Mouse (Mus musculus): ENCODE measurements around the gene Abcb8. TPM values are rescaled to one million over a fixed set of nuclear protein-coding genes. Genes with fewer than 3 reads are reported as not detected.
A peak's percentile ranks its signal among the peaks of the same experiment; 100 is the strongest.

Abcb8 gene
- polyA plus RNA-seq, 1 experiment from 2014 or later = 53.7 TPM

DNA sequence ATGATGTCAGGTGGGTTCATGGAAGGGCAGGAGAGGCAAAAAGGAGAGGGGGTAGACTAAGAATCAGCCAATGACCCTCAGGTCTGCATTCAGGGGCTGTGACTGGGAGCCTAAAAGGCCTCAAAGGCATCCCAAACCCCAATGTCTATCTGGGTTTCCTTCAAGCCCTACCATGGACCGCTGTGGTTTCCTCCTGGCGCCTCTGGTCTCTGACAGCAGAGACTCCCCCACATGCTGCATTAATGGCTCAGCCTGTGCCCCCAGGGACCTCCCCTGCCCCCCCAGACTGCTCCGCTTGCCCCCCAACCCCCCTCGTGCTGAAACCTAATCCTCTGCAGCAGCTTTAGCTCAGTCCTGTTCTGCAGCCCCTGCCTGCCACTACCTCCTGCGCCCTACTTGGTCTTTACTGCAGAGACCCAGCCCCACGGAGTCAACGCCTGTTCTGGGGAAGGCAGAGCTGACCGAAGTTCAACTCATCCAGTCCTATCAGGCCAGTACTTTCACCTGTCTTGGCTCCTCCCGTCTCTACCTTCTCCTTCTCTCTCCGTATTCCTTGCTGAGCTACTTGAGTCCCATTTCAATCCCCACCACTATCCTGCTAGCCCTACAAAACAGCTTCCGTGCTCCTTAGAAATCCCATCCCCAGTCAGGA lies 19.7 kb downstream of the Abcb8 start, which contains the start of gene Asic3:
Gene Asic3 (plus strand): TSS at position 351 of the 652 bp plus-strand sequence.
- H3K9me3 ChIP-seq (ENCODE audit: control insufficient read depth, low read length) = no peaks in the 10 kb centered on the region
- H3K27ac ChIP-seq (ENCODE audit: low read depth, low read length) = no peak within 1 kb of the TSS
- no peak within 1 kb of the TSS for H3K9ac ChIP-seq (ENCODE audit: low read depth, low read length)
- ATAC-seq = no peak
- peaks cover 7% of the 10 kb centered on the region for H3K4me1 ChIP-seq (ENCODE audit: control insufficient read depth, insufficient read depth, low read depth, low read length)
- no peak within 1 kb of the TSS for H3K4me2 ChIP-seq (ENCODE audit: low read length)
- peaks cover 4% of the 10 kb centered on the region for H3K36me3 ChIP-seq (ENCODE audit: control insufficient read depth, insufficient read depth, low read length)
- H3K4me3 ChIP-seq (ENCODE audit: low read length) = no peak within 1 kb of the TSS
- H3K27me3 ChIP-seq (replicated peaks; ENCODE audit: control insufficient read depth, insufficient read depth, low read length) = no peaks in the 10 kb centered on the region
- WGBS = 58% methylated on average over 9 of the region's 11 CpGs

DNA sequence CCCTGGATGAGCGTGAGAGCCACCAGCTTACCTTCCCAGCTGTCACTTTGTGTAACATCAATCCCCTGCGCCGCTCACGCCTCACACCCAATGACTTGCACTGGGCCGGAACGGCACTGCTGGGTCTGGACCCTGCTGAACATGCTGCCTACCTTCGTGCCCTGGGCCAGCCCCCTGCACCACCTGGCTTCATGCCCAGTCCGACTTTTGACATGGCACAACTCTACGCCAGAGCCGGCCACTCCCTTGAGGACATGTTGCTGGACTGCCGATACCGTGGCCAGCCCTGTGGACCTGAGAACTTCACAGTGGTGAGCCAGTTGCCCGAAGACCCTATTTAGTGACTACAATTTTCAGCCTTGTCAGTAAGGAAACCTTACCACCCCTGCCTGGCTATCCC lies 20.5 kb downstream of the Abcb8 start:
- H3K4me3 ChIP-seq (ENCODE audit: low read length) = no peak overlapping the region
- peaks cover 9% of the 10 kb centered on the region for H3K36me3 ChIP-seq (ENCODE audit: control insufficient read depth, insufficient read depth, low read length)
- 83% methylated on average over 13 of the region's 13 CpGs for WGBS
- no peaks in the 10 kb centered on the region for H3K9me3 ChIP-seq (ENCODE audit: control insufficient read depth, low read length)
- no peak overlapping the region for H3K27ac ChIP-seq (ENCODE audit: low read depth, low read length)
- H3K27me3 ChIP-seq (replicated peaks; ENCODE audit: control insufficient read depth, insufficient read depth, low read length) = no peaks in the 10 kb centered on the region
- no peak overlapping the region for H3K4me2 ChIP-seq (ENCODE audit: low read length)
- H3K9ac ChIP-seq (ENCODE audit: low read depth, low read length) = no peak overlapping the region
- H3K4me1 ChIP-seq (ENCODE audit: control insufficient read depth, insufficient read depth, low read depth, low read length) = peaks cover 7% of the 10 kb centered on the region
- no peak for ATAC-seq

DNA sequence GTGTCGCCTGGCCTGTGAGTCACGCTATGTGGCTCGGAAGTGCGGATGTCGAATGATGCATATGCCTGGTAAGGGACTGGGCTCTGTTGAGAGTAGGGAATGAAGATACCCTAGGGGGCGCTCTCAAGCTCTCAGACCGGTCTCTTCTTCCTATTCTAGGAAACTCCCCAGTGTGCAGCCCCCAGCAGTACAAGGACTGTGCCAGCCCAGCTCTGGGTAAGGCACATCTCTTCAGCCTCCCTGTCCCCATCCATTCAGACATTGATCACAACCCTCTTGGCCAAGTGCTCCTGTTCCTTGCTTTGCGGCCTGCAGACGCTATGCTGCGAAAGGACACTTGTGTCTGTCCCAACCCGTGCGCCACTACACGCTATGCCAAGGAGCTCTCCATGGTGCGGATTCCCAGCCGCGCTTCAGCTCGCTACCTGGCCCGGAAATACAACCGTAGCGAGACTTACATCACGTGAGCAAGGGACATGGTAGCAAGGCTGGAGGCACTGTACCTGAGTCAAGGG lies 22.8 kb downstream of the Abcb8 start:
- H3K9ac ChIP-seq (ENCODE audit: low read depth, low read length) = peak overlapping the region; percentile 41
- 2% methylated on average over 21 of the region's 21 CpGs for WGBS
- H3K27me3 ChIP-seq (replicated peaks; ENCODE audit: control insufficient read depth, insufficient read depth, low read length) = no peaks in the 10 kb centered on the region
- H3K36me3 ChIP-seq (ENCODE audit: control insufficient read depth, insufficient read depth, low read length) = peaks cover 18% of the 10 kb centered on the region
- peak; percentile 49 for ATAC-seq
- H3K27ac ChIP-seq (ENCODE audit: low read depth, low read length) = no peak overlapping the region
- no peaks in the 10 kb centered on the region for H3K9me3 ChIP-seq (ENCODE audit: control insufficient read depth, low read length)
- H3K4me3 ChIP-seq (ENCODE audit: low read length) = no peak overlapping the region; the same call in 1 of the 2 replicates
- H3K4me2 ChIP-seq (ENCODE audit: low read length) = peak overlapping the region; percentile 35
- peaks cover 7% of the 10 kb centered on the region for H3K4me1 ChIP-seq (ENCODE audit: control insufficient read depth, insufficient read depth, low read depth, low read length)

DNA sequence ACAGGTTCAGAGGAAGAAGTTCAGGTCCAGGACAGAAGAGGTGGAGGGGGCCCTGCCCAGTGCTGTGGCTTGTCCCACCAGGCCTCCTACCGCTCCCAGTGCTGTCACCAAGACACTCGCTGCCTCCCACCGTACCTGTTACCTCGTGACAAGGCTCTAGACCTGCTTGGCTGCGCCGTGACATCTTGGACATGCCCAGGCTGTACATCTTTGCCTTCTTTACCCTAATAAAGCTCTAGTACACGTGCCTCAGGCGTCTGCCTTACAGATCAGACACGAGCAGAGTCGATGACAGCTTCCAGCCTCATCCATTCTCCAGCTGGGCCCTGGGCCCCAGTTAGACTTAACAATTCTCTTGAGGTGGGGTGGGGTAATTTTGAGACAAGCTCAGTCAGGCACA lies 24.1 kb downstream of the Abcb8 start:
- 90% methylated on average over 10 of the region's 10 CpGs for WGBS
- peaks cover 18% of the 10 kb centered on the region for H3K36me3 ChIP-seq (ENCODE audit: control insufficient read depth, insufficient read depth, low read length)

DNA sequence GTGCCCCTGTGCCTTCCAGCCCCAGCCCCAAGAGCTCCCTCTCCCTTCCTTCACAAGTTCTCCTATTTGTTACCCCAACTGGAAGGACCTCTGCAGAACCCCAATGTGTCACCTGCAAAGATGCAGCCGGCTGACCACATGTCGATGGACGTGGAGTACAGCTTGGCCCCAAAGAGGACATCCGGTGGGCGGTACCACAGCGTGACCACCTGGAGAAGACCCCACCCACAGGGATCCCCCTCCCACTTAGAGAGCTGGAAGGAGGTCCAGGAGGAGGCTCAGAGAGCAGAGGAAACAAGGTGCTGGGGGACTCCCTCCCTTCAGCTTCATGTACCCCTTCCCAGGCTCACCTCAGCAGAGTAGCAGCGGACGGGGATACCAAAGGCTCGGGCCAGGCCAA lies 26.9 kb downstream of the Abcb8 start:
- H3K27ac ChIP-seq (ENCODE audit: low read depth, low read length) = no peak overlapping the region
- H3K4me1 ChIP-seq (ENCODE audit: control insufficient read depth, insufficient read depth, low read depth, low read length) = peaks cover 25% of the 10 kb centered on the region
- H3K9ac ChIP-seq (ENCODE audit: low read depth, low read length) = no peak overlapping the region
- 87% methylated on average over 9 of the region's 9 CpGs for WGBS
- no peak overlapping the region for H3K4me2 ChIP-seq (ENCODE audit: low read length)
- no peaks in the 10 kb centered on the region for H3K27me3 ChIP-seq (replicated peaks; ENCODE audit: control insufficient read depth, insufficient read depth, low read length)
- peaks cover 18% of the 10 kb centered on the region for H3K36me3 ChIP-seq (ENCODE audit: control insufficient read depth, insufficient read depth, low read length)
- no peak for ATAC-seq
- H3K9me3 ChIP-seq (ENCODE audit: control insufficient read depth, low read length) = no peaks in the 10 kb centered on the region
- no peak overlapping the region for H3K4me3 ChIP-seq (ENCODE audit: low read length)

More for the DNA sequence above, 24.1 kb downstream of the Abcb8 start:
- Histone ChIP-seq H3K4me1 (ENCODE audit: control insufficient read depth, insufficient read depth, low read depth, low read length) (peaks cover 14% of the 10 kb centered on the region), H3K27me3 (replicated peaks; ENCODE audit: control insufficient read depth, insufficient read depth, low read length) (no peaks in the 10 kb centered on the region), H3K9ac (ENCODE audit: low read depth, low read length) (no peak overlapping the region), H3K4me3 (ENCODE audit: low read length) (no peak overlapping the region), H3K4me2 (ENCODE audit: low read length) (no peak overlapping the region), H3K9me3 (ENCODE audit: control insufficient read depth, low read length) (no peaks in the 10 kb centered on the region), H3K27ac (ENCODE audit: low read depth, low read length) (no peak overlapping the region)
- no peak for ATAC-seq

DNA sequence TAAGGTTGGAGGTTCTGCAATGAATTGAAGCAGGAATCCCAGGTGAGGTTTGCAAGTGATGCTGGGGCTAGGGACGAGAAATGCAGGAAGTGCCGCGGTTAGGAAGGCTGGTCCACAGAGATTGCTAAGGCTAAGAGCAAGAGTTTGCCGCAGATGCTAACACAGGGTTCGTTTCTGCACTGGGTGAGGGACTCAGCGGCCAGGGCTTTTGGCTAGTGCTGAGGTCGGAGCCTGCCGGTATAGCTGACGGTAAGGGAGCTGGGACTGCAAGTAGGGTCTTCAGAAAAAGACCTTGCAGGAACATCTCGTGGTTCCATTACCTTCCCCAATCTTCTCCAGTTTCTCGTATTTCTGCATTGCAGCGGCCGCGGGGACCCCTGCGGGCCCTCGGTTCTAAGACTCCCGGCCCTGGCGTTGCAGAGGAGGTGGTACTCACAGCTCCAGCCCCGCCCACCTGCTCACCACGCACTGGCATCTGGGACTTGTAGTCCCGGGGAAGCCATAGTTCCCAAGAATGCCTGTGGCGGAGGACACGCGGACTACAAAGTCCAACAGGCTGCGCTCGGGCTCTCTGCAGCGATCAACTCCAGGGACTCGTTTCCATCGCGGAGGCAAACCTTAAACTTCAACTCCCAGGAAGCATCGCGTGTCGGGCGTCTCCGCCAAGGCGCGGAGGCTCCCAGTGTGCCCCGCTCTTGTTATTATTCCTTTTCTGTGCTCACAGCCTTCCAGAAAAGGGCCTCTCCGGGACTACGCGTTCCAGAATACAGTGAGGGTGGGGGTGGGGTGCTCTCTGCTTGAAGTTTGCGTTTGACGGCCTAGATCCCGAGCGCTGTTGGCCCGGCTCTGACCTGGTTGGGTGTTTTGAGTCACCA lies 29.9 kb downstream of the Abcb8 start, which contains the start of the genes Cdk5 and Slc4a2:
Gene Cdk5 (minus strand): TSS at position 402 of the 875 bp plus-strand sequence.
Gene Slc4a2 (plus strand): TSS at position 709 of the 875 bp plus-strand sequence.
- Histone ChIP-seq H3K4me1 (ENCODE audit: control insufficient read depth, insufficient read depth, low read depth, low read length) (peaks cover 37% of the 10 kb centered on the region), H3K9me3 (ENCODE audit: control insufficient read depth, low read length) (no peaks in the 10 kb centered on the region), H3K9ac (ENCODE audit: low read depth, low read length) (peak within 1 kb of the TSS; percentile 75), H3K27ac (ENCODE audit: low read depth, low read length) (peak within 1 kb of the TSS; percentile 84), H3K36me3 (ENCODE audit: control insufficient read depth, insufficient read depth, low read length) (peaks cover 13% of the 10 kb centered on the region), H3K4me3 (ENCODE audit: low read length) (peak within 1 kb of the TSS; percentile 68), H3K4me2 (ENCODE audit: low read length) (peak within 1 kb of the TSS; percentile 69), H3K27me3 (replicated peaks; ENCODE audit: control insufficient read depth, insufficient read depth, low read length) (peaks cover 3% of the 10 kb centered on the region; the same call in 1 of the 2 replicates)
- peak; percentile 96 for ATAC-seq
- under 1% methylated on average over 46 of the region's 46 CpGs for WGBS

DNA sequence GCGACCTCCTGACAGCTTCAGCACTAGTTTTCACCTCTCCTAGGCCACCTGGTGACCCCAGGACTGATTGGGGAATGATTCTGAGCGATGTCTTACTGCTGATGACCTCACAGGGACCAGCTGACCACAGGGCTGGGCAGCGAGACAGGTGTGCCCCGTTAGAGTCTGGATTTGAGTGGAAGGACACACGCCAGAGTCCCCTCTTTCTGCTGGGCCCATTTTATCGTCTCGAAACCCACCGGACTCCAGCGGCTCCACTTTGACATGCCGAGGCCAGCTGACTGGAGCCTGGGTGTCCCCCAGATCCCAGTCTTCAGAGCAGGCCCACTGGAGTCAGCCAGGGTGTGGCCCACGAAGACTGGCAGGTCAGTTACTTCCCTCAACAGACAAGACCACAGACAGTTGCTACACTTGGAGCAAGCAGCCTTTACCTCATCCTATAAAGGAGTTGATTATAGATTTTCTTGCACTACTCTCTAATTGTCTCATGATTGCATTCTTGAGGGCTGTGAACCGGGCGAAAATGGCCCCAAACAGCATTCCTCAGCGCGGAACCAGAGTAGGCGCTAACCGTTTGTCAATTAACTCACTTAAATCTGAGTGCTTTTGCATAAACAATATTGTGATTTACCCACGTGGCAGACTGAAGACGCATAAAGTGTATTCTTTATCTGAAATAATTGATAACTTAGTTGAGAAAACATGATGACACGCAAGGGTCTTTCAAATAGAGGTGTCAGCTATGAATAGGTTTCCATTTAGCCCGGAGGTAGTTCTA lies 30.7 kb downstream of the Abcb8 start:
- Histone ChIP-seq H3K4me1 (ENCODE audit: control insufficient read depth, insufficient read depth, low read depth, low read length) (peaks cover 37% of the 10 kb centered on the region), H3K27me3 (replicated peaks; ENCODE audit: control insufficient read depth, insufficient read depth, low read length) (peaks cover 3% of the 10 kb centered on the region; the same call in 1 of the 2 replicates), H3K36me3 (ENCODE audit: control insufficient read depth, insufficient read depth, low read length) (peaks cover 10% of the 10 kb centered on the region), H3K9me3 (ENCODE audit: control insufficient read depth, low read length) (no peaks in the 10 kb centered on the region), H3K9ac (ENCODE audit: low read depth, low read length) (peak overlapping the region; percentile 69), H3K27ac (ENCODE audit: low read depth, low read length) (peak overlapping the region; percentile 84), H3K4me2 (ENCODE audit: low read length) (peak overlapping the region; percentile 69), H3K4me3 (ENCODE audit: low read length) (peak overlapping the region; percentile 68)
- 10% methylated on average over 21 of the region's 21 CpGs for WGBS
- no peak; the same call in 1 of the 2 replicates for ATAC-seq

DNA sequence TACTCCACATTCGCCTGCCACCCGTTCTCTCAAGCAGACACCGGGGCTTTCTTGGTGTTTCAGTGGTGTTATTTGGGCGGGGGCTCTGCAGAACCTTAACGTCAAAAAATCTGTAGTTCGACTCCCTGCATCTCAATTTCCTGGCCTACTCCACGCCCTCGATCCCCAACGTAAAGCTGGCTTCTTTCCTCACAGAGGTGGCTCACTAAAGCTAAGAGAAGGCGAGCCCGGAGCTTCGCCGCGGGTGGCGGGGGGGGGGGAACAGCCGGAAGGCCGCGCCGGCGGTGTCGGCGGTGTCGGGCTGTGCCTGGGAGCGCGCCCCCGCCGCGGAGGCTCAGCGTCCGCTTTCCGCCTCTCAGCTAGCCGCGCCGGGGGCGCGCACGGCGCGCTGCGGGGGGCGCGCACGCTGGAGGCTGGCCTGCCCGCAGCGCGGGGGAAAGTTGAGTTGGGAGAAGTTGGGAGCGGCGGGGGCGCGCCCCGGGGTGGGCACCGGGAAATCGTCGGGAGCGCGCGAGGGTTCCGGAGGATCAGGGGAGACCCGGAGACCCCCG lies 31.5 kb downstream of the Abcb8 start:
- Histone ChIP-seq H3K9ac (ENCODE audit: low read depth, low read length) (peak overlapping the region; percentile 56), H3K27ac (ENCODE audit: low read depth, low read length) (peak overlapping the region; percentile 58), H3K27me3 (replicated peaks; ENCODE audit: control insufficient read depth, insufficient read depth, low read length) (peaks cover 3% of the 10 kb centered on the region; the same call in 1 of the 2 replicates), H3K36me3 (ENCODE audit: control insufficient read depth, insufficient read depth, low read length) (peaks cover 4% of the 10 kb centered on the region), H3K4me2 (ENCODE audit: low read length) (peak overlapping the region; percentile 69), H3K4me3 (ENCODE audit: low read length) (peak overlapping the region; percentile 68), H3K4me1 (ENCODE audit: control insufficient read depth, insufficient read depth, low read depth, low read length) (peaks cover 37% of the 10 kb centered on the region), H3K9me3 (ENCODE audit: control insufficient read depth, low read length) (no peaks in the 10 kb centered on the region)
- WGBS = 1% methylated on average over 53 of the region's 60 CpGs
- no peak for ATAC-seq
